Mouse (Mus musculus) brain, embryonic 18.5 days (tissue): ENCODE measurements around the gene Cabin1.
A peak's percentile ranks its signal among the peaks of the same experiment; 100 is the strongest.

Source experiments
- DNase-seq: peaks from one replicate; pipeline ENCODE4 v3.0.0-alpha.2; 2012; ENCODE audit warnings: low read depth, low spot score

The Cabin1 gene

DNA sequence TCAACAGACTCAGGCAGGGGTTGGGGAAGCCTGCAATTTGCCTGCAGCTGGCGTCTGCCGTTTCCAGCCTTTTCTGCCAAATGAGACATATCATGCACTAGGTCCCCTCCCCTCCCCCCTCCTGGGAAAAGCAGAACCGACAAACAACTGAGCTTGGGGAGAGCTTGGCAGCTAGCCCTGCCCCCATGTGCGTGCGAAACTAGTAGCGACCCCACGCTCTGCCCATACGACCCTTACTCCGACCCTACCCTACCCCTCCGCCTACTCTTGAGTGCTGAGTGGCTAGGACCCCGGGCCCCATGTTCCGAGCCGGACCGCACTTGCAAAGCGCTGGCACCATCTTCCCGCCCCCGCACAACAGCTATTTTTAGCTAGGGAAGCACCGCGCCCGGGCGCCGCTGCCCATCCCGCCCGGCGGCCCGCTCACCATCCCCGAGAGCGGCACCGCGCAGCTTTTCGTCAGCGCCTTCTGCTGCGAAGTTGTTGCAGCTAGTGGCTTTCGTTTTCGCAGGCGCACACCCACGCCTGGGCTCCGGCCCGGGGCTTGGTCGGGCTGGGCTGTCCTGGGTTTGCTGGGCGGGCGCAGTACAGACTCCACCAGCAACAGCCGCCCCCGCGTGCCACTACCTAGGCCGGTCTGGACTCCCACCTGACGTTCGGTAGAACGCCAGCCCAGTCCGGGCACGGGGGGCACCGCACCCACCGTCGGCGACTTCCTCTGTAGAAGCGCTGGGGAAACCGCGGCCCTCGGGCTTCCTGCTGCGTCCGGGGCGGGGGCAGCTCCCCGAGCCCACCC lies 96.8 kb downstream of the Cabin1 start:
- peak; percentile 63 for DNase-seq

DNA sequence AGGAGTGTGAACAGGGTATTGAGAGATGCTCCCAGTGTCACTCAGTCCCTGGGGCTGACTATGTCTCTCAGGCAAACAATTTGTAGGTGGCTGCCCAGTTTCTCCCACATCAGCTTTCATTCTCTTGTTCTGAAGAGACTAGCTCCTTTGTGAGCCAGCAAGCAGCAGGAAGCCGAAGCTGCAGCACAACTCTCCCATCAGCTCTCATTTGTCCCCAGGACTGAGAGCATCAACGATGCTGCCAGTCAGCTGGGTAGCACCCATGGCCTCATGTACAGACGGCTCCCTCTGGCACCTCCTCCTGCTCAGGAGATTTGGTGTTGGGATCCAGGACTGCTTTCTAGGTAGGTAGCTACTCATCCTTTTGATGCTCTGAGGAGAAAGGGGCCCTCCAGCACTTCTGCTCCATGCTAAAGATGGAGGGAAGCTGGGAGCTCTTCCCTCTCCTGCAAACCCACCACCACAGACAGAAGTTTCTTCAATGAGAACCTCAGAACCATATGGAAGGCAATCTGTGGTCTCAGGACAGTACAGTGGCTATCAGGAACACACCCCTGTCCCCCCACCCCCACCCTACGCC lies 97.6 kb downstream of the Cabin1 start:
- no peak for DNase-seq

DNA sequence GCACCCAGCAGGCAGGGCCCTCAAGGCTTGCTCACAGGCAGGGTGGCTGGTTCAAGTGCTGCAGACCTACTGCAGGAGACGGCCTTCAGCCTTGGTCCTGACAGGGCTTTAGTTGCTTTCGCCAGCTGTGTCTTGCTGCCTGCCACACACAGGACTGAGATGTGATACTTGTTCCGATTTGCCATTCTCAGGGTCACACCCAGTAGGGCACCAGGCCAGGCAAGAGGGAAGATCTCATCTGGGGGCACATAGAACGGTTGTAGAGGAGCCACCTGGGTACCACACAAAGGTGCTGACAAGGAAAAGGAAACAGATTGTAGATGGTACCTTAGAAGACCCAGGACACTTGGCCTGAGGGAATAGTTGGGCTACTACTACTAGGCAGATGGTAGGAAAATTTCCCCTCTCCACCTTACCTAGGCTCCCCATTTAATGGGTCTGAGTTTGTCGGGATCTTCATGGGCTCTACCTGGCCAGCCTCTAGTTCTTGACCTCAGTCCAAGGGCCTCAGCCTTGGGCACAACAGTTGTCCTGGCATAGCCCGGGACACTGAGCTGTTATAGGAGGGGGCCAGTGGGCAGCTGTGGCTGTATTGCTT lies 99.4 kb downstream of the Cabin1 start:
- no peak for DNase-seq

DNA sequence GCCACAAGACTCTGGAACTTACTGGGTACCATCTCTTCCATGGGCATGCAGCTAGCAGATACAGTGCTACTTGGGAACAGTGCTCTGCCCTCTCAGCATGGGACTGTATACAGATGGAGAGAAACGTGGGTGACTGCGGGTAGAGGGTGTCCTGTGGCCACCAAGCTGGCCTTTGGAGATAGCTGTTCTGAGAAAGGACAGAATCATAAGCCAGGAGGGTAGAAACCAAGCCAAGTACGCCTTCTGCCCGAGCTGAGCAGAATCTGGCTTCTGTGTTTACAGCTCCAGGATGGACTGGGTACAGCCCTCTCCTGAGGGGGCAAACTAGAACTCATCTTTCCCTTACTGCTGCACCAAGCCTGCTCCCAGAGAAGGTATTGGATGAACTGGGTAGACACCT lies 101.6 kb downstream of the Cabin1 start:
- DNase-seq = no peak

DNA sequence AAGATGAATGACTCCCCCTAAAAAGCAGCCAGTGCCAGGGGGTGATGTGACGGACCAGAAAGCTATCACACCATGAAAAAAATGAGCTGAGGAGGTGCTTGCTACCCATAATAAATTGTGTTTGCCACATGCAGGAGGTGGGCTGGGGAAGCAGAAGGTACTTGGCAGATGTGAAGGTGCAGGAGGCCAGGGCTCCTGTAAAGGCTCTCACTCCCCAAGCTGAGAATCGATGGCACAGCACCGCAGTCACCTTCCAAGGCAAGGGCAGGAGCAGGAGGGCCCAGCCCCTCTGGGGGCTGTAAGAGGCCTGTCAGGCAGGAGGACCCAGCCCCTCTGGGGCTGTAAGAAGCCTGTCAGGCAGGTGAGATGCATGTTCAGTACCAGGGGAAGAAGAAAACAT lies 102.3 kb downstream of the Cabin1 start:
- no peak for DNase-seq

DNA sequence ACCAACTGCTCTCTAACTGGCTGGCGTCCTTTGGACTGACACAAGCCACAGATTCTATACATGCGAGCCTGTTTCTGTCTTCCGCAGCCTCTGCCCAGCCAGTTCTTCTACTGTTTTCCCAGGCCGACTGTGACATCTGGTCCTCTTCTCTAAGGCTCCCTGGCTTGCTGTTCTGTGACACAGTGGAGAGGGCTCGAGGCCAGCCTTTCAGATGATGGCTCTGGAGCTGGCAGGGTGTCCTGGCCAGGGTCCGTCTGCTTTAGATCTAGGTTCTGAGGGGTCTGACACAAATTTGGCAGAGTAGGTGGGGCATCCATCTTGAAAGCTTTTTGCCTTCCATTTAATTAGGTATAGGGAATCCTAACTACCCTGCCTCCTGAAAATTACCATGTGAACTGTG lies 102.8 kb downstream of the Cabin1 start:
- peak; percentile 28 for DNase-seq

DNA sequence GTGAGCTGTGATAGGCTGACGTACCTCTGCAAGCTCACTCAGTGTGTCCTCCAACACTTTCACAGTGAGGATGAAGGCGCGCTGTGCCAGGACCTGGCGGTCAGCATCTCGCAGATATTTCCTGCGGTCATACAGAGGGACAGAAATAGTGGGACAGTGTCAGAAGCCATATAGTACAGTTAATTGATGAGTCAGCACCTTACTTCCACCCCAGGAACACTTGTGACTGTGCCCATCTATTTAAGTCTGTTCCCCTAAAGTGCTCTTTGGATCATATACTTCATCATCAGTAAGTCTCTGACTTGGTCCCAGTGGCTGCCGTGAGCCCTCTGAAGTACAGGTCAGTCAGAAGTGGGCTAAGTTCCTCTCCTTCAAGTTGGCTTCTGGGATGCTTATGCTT lies 106.4 kb downstream of the Cabin1 start:
- no peak for DNase-seq

DNA sequence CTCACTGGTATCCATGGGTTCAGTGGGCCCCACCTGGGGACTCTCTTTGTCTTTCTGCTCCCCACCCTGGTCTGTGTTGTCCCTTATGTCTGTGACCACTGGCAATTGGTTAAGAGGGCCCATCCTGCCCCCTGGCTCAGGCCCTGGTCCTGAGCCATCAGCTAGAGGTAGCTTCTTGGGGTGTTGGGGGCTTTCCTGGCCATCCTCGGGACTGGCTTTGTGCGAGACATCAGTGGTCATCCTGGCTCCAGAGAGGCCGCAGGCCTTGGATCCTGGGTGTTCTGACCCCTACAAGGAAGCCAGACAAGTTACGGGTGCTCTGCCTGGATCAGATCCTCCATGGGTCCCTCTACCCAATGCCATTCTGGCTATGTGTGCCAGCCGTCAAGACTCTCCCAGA lies 107.0 kb downstream of the Cabin1 start:
- no peak for DNase-seq

DNA sequence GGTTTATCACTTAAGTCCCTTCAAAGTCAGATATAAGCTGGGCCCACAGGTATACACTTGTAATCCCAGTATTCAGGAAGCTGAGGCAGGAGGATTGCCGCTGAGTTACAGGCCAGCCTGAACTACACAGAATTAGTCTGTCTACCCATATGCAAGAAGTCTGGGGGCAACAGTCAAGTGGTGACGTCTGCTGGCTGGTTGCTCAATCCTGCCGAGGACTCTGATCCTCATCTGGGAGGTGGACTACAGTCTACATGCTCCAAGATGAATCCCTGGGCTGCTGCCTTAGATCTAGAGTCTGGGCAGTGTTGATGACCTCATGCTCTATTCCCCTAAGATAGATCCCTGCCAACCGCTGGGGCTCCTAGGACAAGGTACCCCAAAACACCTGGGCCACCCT lies 110.1 kb downstream of the Cabin1 start:
- no peak for DNase-seq

DNA sequence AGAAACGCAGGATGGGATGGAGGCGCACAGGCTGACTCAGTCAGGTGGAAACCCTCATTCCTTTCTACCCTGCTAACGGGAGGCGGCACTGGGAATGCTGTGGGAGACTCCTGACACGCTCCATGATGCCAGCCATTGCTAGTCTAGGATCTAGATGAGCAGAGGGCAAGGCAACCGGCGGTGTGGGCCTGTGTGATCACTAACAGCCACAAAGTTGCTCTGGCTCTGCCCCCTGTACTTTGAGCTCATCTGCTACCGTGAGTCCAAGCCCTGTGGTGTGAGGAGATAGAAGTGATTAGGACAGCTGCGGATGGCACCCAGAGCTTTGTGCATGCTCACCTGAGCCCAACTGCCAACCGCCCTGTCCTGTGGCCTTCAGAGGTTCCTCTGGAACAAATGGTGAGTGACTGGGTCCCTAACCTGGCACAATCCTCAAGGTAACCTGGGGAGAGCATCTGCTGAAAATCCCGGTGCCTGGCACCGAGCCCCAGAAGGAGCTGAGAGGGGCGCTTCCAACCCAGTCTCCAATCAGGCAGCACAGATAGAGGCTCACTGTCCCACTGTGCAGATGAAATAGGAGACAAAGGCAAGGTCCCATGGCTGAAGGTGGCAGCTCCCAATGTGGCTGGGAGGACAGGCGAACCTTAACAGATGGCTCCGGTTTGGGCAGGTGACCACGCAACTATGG lies 112.6 kb downstream of the Cabin1 start:
- no peak for DNase-seq

DNA sequence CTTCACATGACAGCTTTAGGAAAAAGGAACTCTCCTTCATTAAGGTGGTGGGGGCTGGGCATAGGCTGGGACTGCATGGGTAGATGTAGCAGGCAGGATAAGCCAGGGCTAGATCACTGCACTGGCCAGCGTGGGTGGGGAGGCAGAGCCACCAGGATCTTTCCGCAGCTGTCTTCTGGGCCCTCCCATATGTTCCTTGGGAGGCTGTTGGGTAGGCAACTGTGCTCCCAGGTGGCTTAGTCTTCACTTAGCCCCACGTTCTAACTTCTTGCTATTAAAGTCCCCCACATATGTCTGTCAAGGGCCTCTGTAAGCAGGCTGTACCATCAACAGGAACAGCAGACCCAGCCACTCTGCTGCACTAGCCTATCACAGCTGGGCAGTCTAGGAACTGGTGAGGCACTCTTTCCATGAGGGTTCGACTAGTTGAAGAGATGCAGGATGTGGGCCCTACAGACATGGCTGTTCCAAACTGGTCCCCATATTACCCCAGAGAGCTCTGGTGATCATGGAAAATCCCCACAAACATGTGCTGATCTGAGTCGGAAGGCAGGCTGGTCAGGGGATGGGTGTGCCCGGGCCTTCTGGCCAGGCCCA lies 113.7 kb downstream of the Cabin1 start:
- DNase-seq = no peak

DNA sequence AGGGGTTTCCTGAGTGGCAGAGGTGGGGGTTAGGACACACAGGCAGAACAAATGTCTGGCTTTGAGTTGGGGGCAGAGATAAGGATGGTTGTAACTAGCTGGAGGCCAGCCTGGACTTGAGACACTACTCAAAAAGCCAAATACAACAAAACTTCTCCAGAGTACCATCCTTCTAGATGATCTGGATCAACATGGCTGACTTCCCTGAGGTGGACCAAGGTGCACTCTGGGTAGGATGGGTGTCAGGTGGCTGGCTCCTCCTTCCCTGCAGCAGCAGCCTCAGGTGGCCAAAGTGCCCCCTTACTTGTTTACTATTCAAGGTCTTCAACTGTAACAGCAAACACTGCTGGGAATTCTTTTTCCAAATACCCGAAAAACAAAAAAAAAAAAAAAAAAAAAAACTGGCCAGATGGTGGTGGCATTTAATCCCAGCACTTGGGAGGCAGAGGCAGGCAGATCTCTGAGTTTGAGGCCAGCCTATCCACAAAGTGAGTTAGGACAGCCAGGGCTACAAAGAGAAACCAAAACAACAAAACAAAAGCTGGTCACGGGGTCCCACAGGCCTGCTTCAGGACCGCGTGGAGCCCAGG lies 114.6 kb downstream of the Cabin1 start:
- no peak for DNase-seq

DNA sequence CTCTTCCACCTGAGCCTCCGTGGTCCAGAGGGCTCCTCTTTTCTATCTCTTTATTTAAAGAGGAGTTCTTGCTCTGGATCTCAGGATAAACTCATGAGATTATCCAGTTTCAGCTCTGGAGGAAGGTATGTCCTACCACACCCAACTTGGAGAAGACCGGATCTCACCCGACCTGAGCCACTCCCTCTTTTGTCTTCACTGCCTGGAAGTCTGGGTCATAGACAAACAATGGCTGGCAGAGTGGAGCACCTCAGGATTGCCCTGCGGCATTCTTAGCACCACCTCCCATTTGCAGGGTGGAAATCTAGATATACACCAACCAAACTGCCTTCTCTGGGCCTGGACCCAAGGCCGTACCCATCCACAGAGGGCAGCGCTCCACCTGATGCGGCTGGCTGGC lies 115.1 kb downstream of the Cabin1 start:
- no peak for DNase-seq

DNA sequence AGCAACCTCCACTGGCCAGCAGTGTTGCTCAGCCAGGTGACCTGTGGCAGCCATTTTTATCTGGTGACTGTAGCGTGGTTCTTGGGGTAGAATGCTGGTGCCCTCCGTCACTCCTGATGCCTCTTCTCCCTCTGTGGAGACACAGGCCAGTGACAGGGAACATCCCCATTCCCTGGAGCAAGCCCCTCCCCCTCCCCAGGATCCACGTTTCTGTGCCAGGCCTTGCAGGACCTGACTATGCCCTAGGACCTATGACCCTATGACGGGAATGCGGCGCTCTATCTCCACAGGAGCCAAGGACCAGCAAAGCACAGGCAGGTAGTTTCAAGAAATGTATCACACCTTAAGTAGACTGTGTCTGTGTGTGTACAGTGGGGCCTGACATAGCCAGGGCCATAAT lies 116.0 kb downstream of the Cabin1 start:
- DNase-seq = no peak

DNA sequence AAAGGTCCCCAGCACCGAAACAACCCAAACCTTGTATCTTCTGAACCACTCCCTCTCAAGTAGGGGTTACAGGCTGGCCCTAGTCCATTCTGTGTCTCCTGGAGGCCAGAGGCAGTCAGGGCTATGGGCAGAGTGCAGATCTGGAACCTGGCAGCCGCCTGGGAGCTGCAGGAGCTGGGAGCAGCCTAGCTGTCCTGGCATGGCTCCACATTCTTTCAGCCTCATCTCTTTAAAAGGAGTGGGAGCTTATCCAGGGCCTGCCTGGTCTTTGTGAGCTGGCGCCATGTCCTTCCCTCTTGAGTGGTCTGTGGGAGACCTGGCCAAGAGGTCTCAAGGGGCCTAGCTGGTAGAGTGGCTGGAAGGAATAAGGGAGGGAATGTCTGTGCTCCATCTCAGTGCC lies 116.8 kb downstream of the Cabin1 start:
- peak; percentile 26 for DNase-seq

DNA sequence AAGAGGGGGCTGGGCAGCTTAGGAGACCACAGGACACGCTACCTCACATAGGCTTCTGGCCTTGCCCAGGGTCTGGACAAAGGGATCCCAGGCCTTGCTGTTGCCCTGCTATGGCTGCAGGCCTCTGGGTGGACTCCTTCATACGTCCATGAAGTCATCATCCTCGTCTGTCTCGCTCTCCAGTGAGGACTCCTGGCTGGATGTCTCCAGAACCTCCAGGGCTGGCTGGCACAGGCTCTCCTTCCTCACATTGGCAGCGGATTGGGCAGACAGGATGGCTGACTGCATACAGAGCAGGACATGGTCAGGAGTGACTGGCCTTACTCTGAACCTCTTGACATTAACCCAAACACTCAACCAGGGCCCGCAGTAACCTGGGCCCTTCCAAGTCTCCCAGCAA lies 117.7 kb downstream of the Cabin1 start:
- DNase-seq = no peak

DNA sequence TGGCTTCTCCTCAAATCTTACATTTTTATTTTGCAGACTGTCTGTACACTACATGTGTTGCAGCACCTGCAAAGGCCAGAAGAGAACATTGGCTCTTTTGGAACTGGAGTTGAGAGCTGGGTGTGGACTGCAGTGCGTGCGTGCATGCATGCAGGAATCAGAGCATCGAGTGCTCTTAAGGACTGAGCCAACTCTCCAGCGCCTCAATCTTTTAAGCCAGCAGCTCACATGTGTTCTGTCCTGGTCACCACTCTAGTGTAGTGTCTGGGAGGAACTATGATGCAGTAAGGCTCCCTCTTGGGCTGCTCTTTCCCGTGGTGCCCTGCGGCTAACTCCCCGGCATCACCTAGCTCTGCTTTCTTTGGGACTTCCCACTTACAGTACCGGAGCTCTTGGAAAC lies 118.5 kb downstream of the Cabin1 start:
- no peak for DNase-seq

DNA sequence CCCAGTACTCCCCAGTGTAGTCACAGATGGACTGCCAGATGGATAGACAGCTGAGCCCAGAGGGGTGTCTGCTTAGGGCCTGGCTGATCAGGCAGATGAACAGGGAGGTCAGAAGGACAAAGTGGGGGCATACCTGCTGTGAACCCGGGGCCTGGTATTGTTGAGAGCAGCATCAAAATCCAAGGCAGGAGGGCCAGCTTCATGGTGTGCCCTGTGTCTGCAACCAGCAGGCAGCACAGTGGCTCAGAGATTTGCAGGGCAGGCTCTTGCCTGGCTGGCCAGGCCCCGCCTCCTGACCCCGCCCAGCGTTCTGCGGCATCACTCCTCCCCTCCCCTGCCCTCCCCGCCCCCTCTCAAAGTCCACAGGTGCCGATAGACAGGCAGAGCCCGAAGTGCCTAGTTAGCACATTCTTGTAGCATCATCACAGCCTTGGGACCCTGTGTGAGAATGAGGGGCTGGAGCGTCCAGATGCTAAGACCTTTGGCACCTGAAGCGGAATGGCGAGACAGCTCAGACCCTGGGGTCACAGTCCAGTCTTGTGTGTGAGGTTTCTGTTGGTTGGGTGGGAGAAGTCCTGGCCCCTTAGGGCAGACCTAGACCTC lies 120.3 kb downstream of the Cabin1 start, which contains the start of gene Susd2:
Gene Susd2 (minus strand): TSS at position 268 of the 603 bp plus-strand sequence.
- no peak for DNase-seq

DNA sequence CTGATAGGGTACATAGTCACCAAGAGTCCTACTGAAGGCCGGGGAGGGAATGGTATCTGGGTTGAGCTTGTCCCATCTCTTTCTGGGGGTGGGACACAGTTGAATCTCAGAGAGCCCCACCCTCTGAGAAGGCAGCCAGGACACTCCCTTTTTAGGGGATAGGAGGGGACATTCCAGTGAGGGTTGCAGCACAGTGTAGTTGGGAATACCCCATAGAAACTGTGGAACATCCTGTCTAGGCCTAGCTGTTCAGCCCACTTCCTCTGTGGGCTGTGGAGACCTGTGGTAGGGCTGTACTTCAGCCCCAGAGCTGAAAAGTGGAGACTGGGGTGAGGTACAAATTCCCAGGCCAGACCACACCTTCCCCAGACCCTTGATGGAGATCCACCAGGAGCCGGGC lies 121.2 kb downstream of the Cabin1 start:
- DNase-seq = no peak

DNA sequence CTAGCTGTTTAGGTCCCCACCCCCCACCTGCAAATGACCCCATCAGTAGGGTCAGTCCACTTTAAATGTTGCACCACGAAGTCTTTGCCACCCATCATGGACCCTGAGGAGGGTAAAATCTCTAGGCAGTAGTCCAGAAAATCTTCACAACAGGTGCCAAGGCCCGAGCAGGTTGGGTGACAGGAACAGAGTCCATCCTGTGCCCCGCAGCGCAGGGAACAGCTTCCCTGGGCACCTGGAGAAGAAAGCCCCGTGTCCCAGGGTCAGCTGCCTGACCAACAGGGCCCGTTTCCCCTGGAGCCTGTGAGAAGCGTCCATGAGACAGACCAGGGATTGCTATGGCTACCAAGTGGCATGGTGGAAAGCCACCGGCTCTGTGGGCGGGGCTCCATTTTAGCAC lies 121.7 kb downstream of the Cabin1 start:
- no peak for DNase-seq

DNA sequence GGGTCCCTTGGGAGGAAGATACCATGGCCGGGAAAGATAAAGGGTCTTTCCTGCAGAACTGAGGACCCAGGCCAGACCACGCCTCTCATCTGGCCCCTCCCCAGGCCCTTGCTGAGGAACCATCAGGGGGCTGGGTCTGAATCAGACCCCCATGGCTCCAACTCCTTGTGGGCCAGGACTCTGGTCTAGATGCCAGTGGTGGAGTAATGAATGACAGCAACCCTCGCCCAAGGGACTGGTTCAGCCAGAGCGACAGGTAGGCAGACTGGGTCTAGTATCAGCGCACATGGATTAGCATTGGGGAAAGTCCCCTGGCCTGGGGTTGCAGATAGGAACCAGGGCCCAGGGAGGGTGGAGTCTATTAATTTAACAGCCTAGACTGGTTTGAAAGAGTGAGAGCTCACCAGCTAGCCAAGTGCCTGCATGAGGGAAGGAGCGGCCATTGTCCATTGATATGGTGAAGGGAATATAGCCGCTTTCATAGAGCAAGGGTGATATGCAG lies 122.4 kb downstream of the Cabin1 start:
- no peak for DNase-seq
